Mouse (Mus musculus) T-helper 17 cell (primary cell): ENCODE data around the gene Gm10118.

ENCODE experiments used
- in situ Hi-C, 2 experiments: fragments of 300-600 bp; cut with MboI, MseI; formaldehyde crosslinking; loops; 1 replicate in 1 of 2; 2 replicates in 1 of 2; pipeline ENCODE4 v1.15.1; 2025; ENCODE audit warnings: high pct_unique_total_duplicates in 2 of 2

Gene Gm10118

GRCm38 (mm10) chr10:63927334-63927733, at the start of gene Gm10118:
Gene Gm10118, minus strand, starts transcription at chr10:63927434.
- in situ Hi-C loops = no loop called here

- in situ Hi-C loops = no loop called here
These were observed 45.1 kb upstream of the Gm10118 start for GRCm38 (mm10) chr10:63972300-63972699.

- in situ Hi-C loops = no loop called here
These were observed 27.2 kb upstream of the Gm10118 start for GRCm38 (mm10) chr10:63954308-63954930.

GRCm38 (mm10) chr10:63951481-63951880, 24.2 kb upstream of the Gm10118 start:
- in situ Hi-C loops = no loop called here

GRCm38 (mm10) chr10:63950867-63951266, 23.6 kb upstream of the Gm10118 start:
- in situ Hi-C loops = no loop called here

- in situ Hi-C loops = no loop called here
These were observed 20.0 kb upstream of the Gm10118 start for GRCm38 (mm10) chr10:63947266-63947665.

GRCm38 (mm10) chr10:63945534-63945933, 18.3 kb upstream of the Gm10118 start:
- in situ Hi-C loops = no loop called here

- in situ Hi-C loops = no loop called here
These were observed 6.7 kb upstream of the Gm10118 start for GRCm38 (mm10) chr10:63933946-63934345.

GRCm38 (mm10) chr10:63908878-63909277, 18.4 kb downstream of the Gm10118 start:
- in situ Hi-C loops = no loop called here

GRCm38 (mm10) chr10:63899891-63900290, 27.3 kb downstream of the Gm10118 start:
- in situ Hi-C loops = no loop called here

- in situ Hi-C loops = no loop called here
These were observed 32.6 kb downstream of the Gm10118 start for GRCm38 (mm10) chr10:63894612-63895011.

GRCm38 (mm10) chr10:63886449-63887088, 40.7 kb downstream of the Gm10118 start:
- in situ Hi-C loops = no loop called here

- in situ Hi-C loops = no loop called here
These were observed 46.8 kb downstream of the Gm10118 start for GRCm38 (mm10) chr10:63880462-63880903.
